Mouse (Mus musculus) midbrain, embryonic 16.5 days (tissue): ENCODE measurements around the gene Rims3. TPM values are rescaled to one million over a fixed set of nuclear protein-coding genes. Genes with fewer than 3 reads are reported as not detected.

Experiments
- ATAC-seq: fragments of 200-750 bp; cut with Nextera tagmentation; 2 replicates; pipeline ENCODE4 v1.8.0; 2017; ENCODE audit warnings: moderate TSS enrichment
- H3K27ac ChIP-seq: fragments of 300-500 bp; sonication (generic); 2 replicates; pipeline ENCODE4 v1.5.1; 2014; ENCODE audit warnings: mild to moderate bottlenecking, low read length, mixed read lengths
- H3K27me3 ChIP-seq: fragments of 300-500 bp; sonication (generic); 2 replicates; pipeline ENCODE4 v1.6.1; 2014; ENCODE audit warnings: low read depth, low read length, mixed read lengths; ENCODE audit not compliant: control insufficient read depth, insufficient read depth
- H3K36me3 ChIP-seq: fragments of 300-500 bp; sonication (generic); 2 replicates; pipeline ENCODE4 v1.6.1; 2014; ENCODE audit warnings: mild to moderate bottlenecking, low read length, moderate library complexity, mixed read lengths; ENCODE audit not compliant: control insufficient read depth, insufficient read depth
- H3K4me1 ChIP-seq: fragments of 300-500 bp; sonication (generic); 2 replicates; pipeline ENCODE4 v1.6.1; 2014; ENCODE audit warnings: mild to moderate bottlenecking, low read length, mixed read lengths; ENCODE audit not compliant: control insufficient read depth, insufficient read depth
- H3K4me2 ChIP-seq: fragments of 300-500 bp; sonication (generic); 2 replicates; pipeline ENCODE4 v1.6.1; 2014; ENCODE audit warnings: mild to moderate bottlenecking, low read length, mixed read lengths
- H3K4me3 ChIP-seq: fragments of 300-500 bp; sonication (generic); 2 replicates; pipeline ENCODE4 v1.5.1; 2014; ENCODE audit warnings: low read depth, mild to moderate bottlenecking, low read length, moderate library complexity, mixed read lengths
- H3K9ac ChIP-seq: fragments of 300-500 bp; sonication (generic); 2 replicates; pipeline ENCODE4 v1.6.1; 2014; ENCODE audit warnings: low read depth, low read length, mixed read lengths
- H3K9me3 ChIP-seq: fragments of 300-500 bp; sonication (generic); replicated peaks from 2 replicates; pipeline ENCODE4 v1.6.1; 2014; ENCODE audit warnings: mild to moderate bottlenecking, low read length, mixed read lengths; ENCODE audit not compliant: control insufficient read depth, poor library complexity, severe bottlenecking
- whole genome bisulfite sequencing: fragments of 180-500 bp; shearing (Covaris S2); extraction: QIAGEN DNeasy Blood & Tissue Kit; methylation state at CpG from one replicate; pipeline ENCODE4 v1.1.7; 2014; 5-methylcytosine and 5-hydroxymethylcytosine counted together
- polyA plus RNA-seq: library from polyadenylated mRNA; unstranded; fragments of >200 nt; fragmentation: Nextera tagmentation; extraction: Ambion mirVana; gene quantifications from 2 replicates; pipeline ENCODE4 v1.2.1, GENCODE M21; 2015

The Rims3 gene
- polyA plus RNA-seq, 1 experiment from 2014 or later: 35.4 TPM

GRCm38 (mm10) chr4:120844423-120845082 lies 10.1 kb upstream of the Rims3 start:
- ATAC-seq: no peak
- WGBS: 61% methylated on average over 7 of the region's 7 CpGs
- no peaks in the 10 kb centered on the region for H3K36me3 ChIP-seq

GRCm38 (mm10) chr4:120845098-120845497 lies 9.5 kb upstream of the Rims3 start:
- Histone ChIP-seq H3K36me3 (no peaks in the 10 kb centered on the region), H3K4me3 (no peak overlapping the region), H3K27ac (no peak overlapping the region), H3K4me2 (no peak overlapping the region), H3K9ac (no peak overlapping the region), H3K9me3 (no peaks in the 10 kb centered on the region), H3K4me1 (no peaks in the 10 kb centered on the region), H3K27me3 (no peaks in the 10 kb centered on the region)
- 82% methylated on average over 4 of the region's 4 CpGs for WGBS
- no peak for ATAC-seq

More at GRCm38 (mm10) chr4:120844423-120845082, 10.1 kb upstream of the Rims3 start:
- Histone ChIP-seq H3K27ac (no peak overlapping the region), H3K4me2 (no peak overlapping the region), H3K9me3 (no peaks in the 10 kb centered on the region), H3K4me1 (no peaks in the 10 kb centered on the region), H3K4me3 (no peak overlapping the region), H3K9ac (no peak overlapping the region), H3K27me3 (no peaks in the 10 kb centered on the region)

- Histone ChIP-seq H3K36me3 (no peaks in the 10 kb centered on the region), H3K4me3 (no peak overlapping the region), H3K9me3 (no peaks in the 10 kb centered on the region), H3K4me2 (no peak overlapping the region), H3K27ac (no peak overlapping the region), H3K4me1 (no peaks in the 10 kb centered on the region), H3K27me3 (peaks cover 6% of the 10 kb centered on the region; the same call in 1 of the 2 replicates), H3K9ac (no peak overlapping the region)
- ATAC-seq: no peak
- 70% methylated on average over 6 of the region's 6 CpGs for WGBS
Measured at GRCm38 (mm10) chr4:120848909-120849308, 5.7 kb upstream of the Rims3 start.

GRCm38 (mm10) chr4:120849451-120849850 lies 5.2 kb upstream of the Rims3 start:
- ATAC-seq: no peak
- Histone ChIP-seq H3K4me2 (no peak overlapping the region), H3K27me3 (peaks cover 6% of the 10 kb centered on the region; the same call in 1 of the 2 replicates), H3K27ac (no peak overlapping the region), H3K4me3 (no peak overlapping the region), H3K36me3 (no peaks in the 10 kb centered on the region), H3K9me3 (no peaks in the 10 kb centered on the region), H3K4me1 (no peaks in the 10 kb centered on the region), H3K9ac (no peak overlapping the region)
- 63% methylated on average over 11 of the region's 11 CpGs for WGBS

- Histone ChIP-seq H3K27me3 (peaks cover 6% of the 10 kb centered on the region; the same call in 1 of the 2 replicates), H3K4me2 (no peak overlapping the region), H3K4me1 (peaks cover 5% of the 10 kb centered on the region; the same call in 1 of the 2 replicates), H3K4me3 (no peak overlapping the region), H3K9ac (no peak overlapping the region), H3K9me3 (no peaks in the 10 kb centered on the region), H3K27ac (no peak overlapping the region), H3K36me3 (no peaks in the 10 kb centered on the region)
- peak; percentile 26; the same call in 1 of the 2 replicates for ATAC-seq
- 1% methylated on average over 10 of the region's 10 CpGs for WGBS
Measured at GRCm38 (mm10) chr4:120850946-120851345, 3.7 kb upstream of the Rims3 start.

- peak overlapping the region; percentile 78 for H3K9ac ChIP-seq
- WGBS: 11% methylated on average over 7 of the region's 7 CpGs
- 0 out of 2 replicates have a peak, but pooled peaks have one; percentile 12 for ATAC-seq
Measured at GRCm38 (mm10) chr4:120855360-120856060, 894 bp downstream of the Rims3 start.

GRCm38 (mm10) chr4:120856376-120856775 lies 1.8 kb downstream of the Rims3 start:
- Histone ChIP-seq H3K27me3 (peaks cover 6% of the 10 kb centered on the region; the same call in 1 of the 2 replicates), H3K27ac (no peak overlapping the region), H3K36me3 (0 out of 2 replicates have a peak, but pooled peaks cover 2% of the 10 kb centered on the region), H3K9me3 (no peaks in the 10 kb centered on the region), H3K4me2 (peak overlapping the region; percentile 71), H3K4me3 (peak overlapping the region; percentile 19), H3K4me1 (peaks cover 19% of the 10 kb centered on the region), H3K9ac (peak overlapping the region; percentile 78)
- ATAC-seq: no peak
- 39% methylated on average over 4 of the region's 5 CpGs for WGBS

More at GRCm38 (mm10) chr4:120855360-120856060, 894 bp downstream of the Rims3 start:
- no peaks in the 10 kb centered on the region for H3K9me3 ChIP-seq
- peak overlapping the region; percentile 71 for H3K4me2 ChIP-seq
- 0 out of 2 replicates have a peak, but pooled peaks cover under 1% of the 10 kb centered on the region for H3K36me3 ChIP-seq
- peak overlapping the region; percentile 31 for H3K27ac ChIP-seq
- peaks cover 19% of the 10 kb centered on the region for H3K4me1 ChIP-seq
- peaks cover 6% of the 10 kb centered on the region; the same call in 1 of the 2 replicates for H3K27me3 ChIP-seq
- peak overlapping the region; percentile 72 for H3K4me3 ChIP-seq

- ATAC-seq: no peak
- no peak overlapping the region for H3K4me2 ChIP-seq
- no peak overlapping the region for H3K9ac ChIP-seq
- H3K4me3 ChIP-seq: no peak overlapping the region
- 80% methylated on average over 7 of the region's 7 CpGs for WGBS
- no peaks in the 10 kb centered on the region for H3K9me3 ChIP-seq
- no peak overlapping the region for H3K27ac ChIP-seq
- H3K27me3 ChIP-seq: no peaks in the 10 kb centered on the region
- H3K4me1 ChIP-seq: peaks cover 19% of the 10 kb centered on the region
- H3K36me3 ChIP-seq: 0 out of 2 replicates have a peak, but pooled peaks cover 2% of the 10 kb centered on the region
Measured at GRCm38 (mm10) chr4:120859865-120860264, 5.2 kb downstream of the Rims3 start.

GRCm38 (mm10) chr4:120866211-120866610 lies 11.6 kb downstream of the Rims3 start:
- no peaks in the 10 kb centered on the region for H3K9me3 ChIP-seq
- H3K36me3 ChIP-seq: no peaks in the 10 kb centered on the region
- no peak overlapping the region for H3K27ac ChIP-seq
- H3K4me1 ChIP-seq: peaks cover 15% of the 10 kb centered on the region
- peak overlapping the region; percentile 43; the same call in 1 of the 2 replicates for H3K9ac ChIP-seq
- no peak overlapping the region for H3K4me2 ChIP-seq
- no peak for ATAC-seq
- no peak overlapping the region for H3K4me3 ChIP-seq
- no peaks in the 10 kb centered on the region for H3K27me3 ChIP-seq
- 8% methylated on average over 6 of the region's 6 CpGs for WGBS
